Mouse (Mus musculus): Measurements from ENCODE around the gene Fmnl2. TPM values are rescaled to one million over a fixed set of nuclear protein-coding genes. Genes with fewer than 3 reads are reported as not detected.

Gene Fmnl2
- total and polyA plus RNA-seq, 3 experiments = 0.42 to 2.8 (median 2.1) TPM

GRCm38 (mm10) chr2:53030432-53030826 is 172.8 kb downstream of the Fmnl2 start:
- Histone ChIP-seq H3K9me3 (replicated peaks; ENCODE audit: low read length) (no peaks in the 10 kb centered on the region), H3K27ac (ENCODE audit: insufficient read depth, low read depth) (no peak overlapping the region), H3K4me2 (ENCODE audit: insufficient read depth, low read depth, poor library complexity, severe bottlenecking) (no peak overlapping the region), H3K27me3 (replicated peaks) (no peaks in the 10 kb centered on the region), H3K4me1 (ENCODE audit: control insufficient read depth in 1 of 2, insufficient read depth in 2 of 2) (peaks cover 0 to 5% of the 10 kb centered on the region in 2 experiments; a peak in 2 of 4 replicates), H3K79me2 (replicated peaks; ENCODE audit: control insufficient read depth, extremely low read depth, insufficient read depth, poor library complexity, severe bottlenecking) (no peaks in the 10 kb centered on the region), H3K36me3 (replicated peaks in 1 of 2; ENCODE audit: control insufficient read depth in 1 of 2, insufficient read depth in 1 of 2, low read length in 1 of 2) (no peaks in the 10 kb centered on the region), H3K4me3 (replicated peaks in 1 of 3; ENCODE audit: low read depth in 2 of 3, low read length in 2 of 3, poor library complexity in 1 of 3) (no peak overlapping the region), H3K9ac (ENCODE audit: insufficient read depth, low read depth) (no peak overlapping the region)
- dilution Hi-C loops (cut with MboI; ENCODE audit: extremely low pct_ligation_motif_present, extremely low pct_unique_long_range_greater_than_20kb, low sequenced_read_pairs) = no loop called here
- in situ Hi-C loops (cut with MboI; ENCODE audit: low pct_ligation_motif_present, low pct_unique_long_range_greater_than_20kb, low sequenced_read_pairs) = no loop called here
- TF ChIP-seq POLR2A (IDR thresholded peaks at IDR 0.05; ENCODE audit: low read depth, low read length) (no peak), USF2 (conservative IDR thresholded peaks at IDR 0.05; ENCODE audit: low read depth, low read length) (no peak), JUND (conservative IDR thresholded peaks at IDR 0.05; ENCODE audit: low read depth, low read length) (no peak), MXI1 (IDR thresholded peaks at IDR 0.05; ENCODE audit: low read depth, low read length) (no peak), KAT2A (IDR thresholded peaks at IDR 0.05; ENCODE audit: insufficient replicate concordance, low read length) (no peak)
- DNase-seq (ENCODE audit: extremely low read depth) = no peak

DNA sequence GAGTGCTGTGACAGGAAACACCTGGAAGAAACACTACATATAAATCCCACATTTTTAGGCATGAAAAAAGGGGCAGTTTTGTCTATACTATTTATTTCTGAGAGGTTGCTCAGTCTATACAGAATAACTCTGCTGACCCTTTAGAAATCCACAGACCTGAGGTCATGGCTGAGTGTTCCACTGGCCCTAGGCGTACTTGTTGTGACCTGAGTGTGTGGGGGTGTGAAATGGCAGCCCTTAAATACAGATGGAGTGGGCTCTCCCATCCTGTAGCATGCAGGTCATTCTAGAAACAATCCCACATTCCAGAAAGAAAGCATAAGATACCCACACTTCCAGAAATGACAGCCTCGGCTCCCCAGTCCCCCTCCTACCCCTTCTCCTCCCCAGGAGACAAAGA is 180.6 kb downstream of the Fmnl2 start:
- DNase-seq (ENCODE audit: extremely low read depth) = no peak
- Histone ChIP-seq H3K4me1 (ENCODE audit: control insufficient read depth in 1 of 2, insufficient read depth in 2 of 2) (no peaks in the 10 kb centered on the region; a peak in 1 of 4 replicates), H3K36me3 (replicated peaks in 1 of 2; ENCODE audit: control insufficient read depth in 1 of 2, insufficient read depth in 1 of 2, low read length in 1 of 2) (no peaks in the 10 kb centered on the region), H3K4me2 (ENCODE audit: insufficient read depth, low read depth, poor library complexity, severe bottlenecking) (no peak overlapping the region), H3K9ac (ENCODE audit: insufficient read depth, low read depth) (no peak overlapping the region), H3K9me3 (replicated peaks; ENCODE audit: low read length) (no peaks in the 10 kb centered on the region), H3K27ac (ENCODE audit: insufficient read depth, low read depth) (no peak overlapping the region), H3K79me2 (replicated peaks; ENCODE audit: control insufficient read depth, extremely low read depth, insufficient read depth, poor library complexity, severe bottlenecking) (no peaks in the 10 kb centered on the region), H3K27me3 (replicated peaks) (no peaks in the 10 kb centered on the region), H3K4me3 (replicated peaks in 1 of 3; ENCODE audit: low read depth in 2 of 3, low read length in 2 of 3, poor library complexity in 1 of 3) (no peak overlapping the region)
- TF ChIP-seq ZMIZ1 (IDR thresholded peaks at IDR 0.05; ENCODE audit: low read depth, low read length) (no peak), SMC3 (IDR thresholded peaks at IDR 0.05; ENCODE audit: low read depth, low read length) (no peak), MXI1 (IDR thresholded peaks at IDR 0.05; ENCODE audit: low read depth, low read length) (no peak), RAD21 (IDR thresholded peaks at IDR 0.05; ENCODE audit: low read depth, low read length) (no peak), ZKSCAN1 (IDR thresholded peaks at IDR 0.05; ENCODE audit: borderline replicate concordance, low read depth, low read length) (no peak), ZNF384 (IDR thresholded peaks at IDR 0.05; ENCODE audit: low read depth, low read length) (no peak), CTCF (conservative IDR thresholded peaks at IDR 0.05 in 1 of 2, IDR thresholded peaks at IDR 0.05 in 1 of 2; ENCODE audit: low read depth in 2 of 2, low read length in 2 of 2) (no peak), BHLHE40 (IDR thresholded peaks at IDR 0.05; ENCODE audit: low read depth, low read length) (no peak), SIN3A (IDR thresholded peaks at IDR 0.05; ENCODE audit: low read length) (no peak), POLR2AphosphoS2 (IDR thresholded peaks at IDR 0.05; ENCODE audit: low read depth, low read length) (no peak), POLR2A (IDR thresholded peaks at IDR 0.05; ENCODE audit: low read depth, low read length) (no peak), CHD1 (IDR thresholded peaks at IDR 0.05; ENCODE audit: low read depth, low read length) (no peak), HCFC1 (IDR thresholded peaks at IDR 0.05; ENCODE audit: low read depth, low read length) (no peak), MEF2A (IDR thresholded peaks at IDR 0.05; ENCODE audit: borderline replicate concordance, low read depth, low read length) (no peak), KAT2A (IDR thresholded peaks at IDR 0.05; ENCODE audit: insufficient replicate concordance, low read length) (no peak), GABPA (IDR thresholded peaks at IDR 0.05; ENCODE audit: insufficient replicate concordance, low read depth, low read length) (no peak)
- in situ Hi-C loops (cut with MboI; ENCODE audit: low pct_ligation_motif_present, low pct_unique_long_range_greater_than_20kb, low sequenced_read_pairs) (no loop called here), dilution Hi-C loops (cut with MboI; ENCODE audit: extremely low pct_ligation_motif_present, extremely low pct_unique_long_range_greater_than_20kb, low sequenced_read_pairs) (no loop called here)

Data from CH12.LX (cell line).